Mouse (Mus musculus): Measurements from ENCODE around the gene 1700016D06Rik. TPM values are rescaled to one million over a fixed set of nuclear protein-coding genes. Genes with fewer than 3 reads are reported as not detected.

Gene 1700016D06Rik
- polyA plus RNA-seq (2015; fragmentation: Nextera tagmentation; extraction: Ambion mirVana) = not detected in 2 replicates

- no peak within 1 kb of the TSS; the same call in 1 of the 2 replicates for H3K4me3 ChIP-seq (replicated peaks; ENCODE audit: low read depth, low read length)
- no peak for DNase-seq (ENCODE audit: low spot score)
Observed at GRCm38 (mm10) chr8:11701033-11701362, at the start of gene 1700016D06Rik. Gene 1700016D06Rik, minus strand, starts transcription at chr8:11701063.

GRCm38 (mm10) chr8:11749472-11749871 is 48.6 kb upstream of the 1700016D06Rik start:
- H3K27me3 ChIP-seq (ENCODE audit: insufficient read depth, low read length) = no peaks in the 10 kb centered on the region
- H3K9me3 ChIP-seq (replicated peaks; ENCODE audit: low read length) = no peaks in the 10 kb centered on the region
- H3K4me2 ChIP-seq (ENCODE audit: low read length) = no peak overlapping the region
- no peaks in the 10 kb centered on the region for H3K4me1 ChIP-seq (replicated peaks; ENCODE audit: insufficient read depth, low read length)
- H3K9ac ChIP-seq (ENCODE audit: low read depth, low read length) = no peak overlapping the region
- no peak overlapping the region for H3K4me3 ChIP-seq (replicated peaks; ENCODE audit: low read depth, low read length)
- DNase-seq (ENCODE audit: low spot score) = no peak
- H3K27ac ChIP-seq = no peak overlapping the region
- TF ChIP-seq CTCF (IDR thresholded peaks at IDR 0.05; ENCODE audit: low read depth) = no peak
- no peaks in the 10 kb centered on the region for H3K36me3 ChIP-seq (ENCODE audit: insufficient read depth, low read length)
- no peak for ATAC-seq (replicated peaks; ENCODE audit: low FRiP score, low read depth)
- 64% methylated on average over 6 of the region's 6 CpGs for WGBS

More at GRCm38 (mm10) chr8:11701033-11701362, at the start of gene 1700016D06Rik:
- no peak for ATAC-seq (replicated peaks; ENCODE audit: low FRiP score, low read depth)
- H3K27ac ChIP-seq = no peak within 1 kb of the TSS
- no peak for TF ChIP-seq CTCF (IDR thresholded peaks at IDR 0.05; ENCODE audit: low read depth)
- 0 out of 2 replicates have a peak, but pooled peaks cover 3% of the 10 kb centered on the region for H3K4me1 ChIP-seq (replicated peaks; ENCODE audit: insufficient read depth, low read length)
- WGBS = 52% methylated on average over 6 of the region's 6 CpGs
- no peaks in the 10 kb centered on the region for H3K9me3 ChIP-seq (replicated peaks; ENCODE audit: low read length)
- H3K27me3 ChIP-seq (ENCODE audit: insufficient read depth, low read length) = no peaks in the 10 kb centered on the region
- no peak within 1 kb of the TSS for H3K9ac ChIP-seq (ENCODE audit: low read depth, low read length)
- H3K4me2 ChIP-seq (ENCODE audit: low read length) = peak within 1 kb of the TSS; percentile 41; the same call in 1 of the 2 replicates
- no peaks in the 10 kb centered on the region for H3K36me3 ChIP-seq (ENCODE audit: insufficient read depth, low read length)

GRCm38 (mm10) chr8:11746850-11747600 is 46.2 kb upstream of the 1700016D06Rik start:
- Histone ChIP-seq H3K27me3 (ENCODE audit: insufficient read depth, low read length) (no peaks in the 10 kb centered on the region), H3K9me3 (replicated peaks; ENCODE audit: low read length) (no peaks in the 10 kb centered on the region), H3K36me3 (ENCODE audit: insufficient read depth, low read length) (no peaks in the 10 kb centered on the region), H3K4me1 (replicated peaks; ENCODE audit: insufficient read depth, low read length) (no peaks in the 10 kb centered on the region), H3K27ac (no peak overlapping the region), H3K9ac (ENCODE audit: low read depth, low read length) (no peak overlapping the region), H3K4me2 (ENCODE audit: low read length) (no peak overlapping the region), H3K4me3 (replicated peaks; ENCODE audit: low read depth, low read length) (no peak overlapping the region)
- DNase-seq (ENCODE audit: low spot score) = no peak
- TF ChIP-seq CTCF (IDR thresholded peaks at IDR 0.05; ENCODE audit: low read depth) = no peak
- 48% methylated on average over 11 of the region's 11 CpGs for WGBS
- ATAC-seq (replicated peaks; ENCODE audit: low FRiP score, low read depth) = peak; percentile 41; the same call in 1 of the 2 replicates

GRCm38 (mm10) chr8:11743580-11743979 is 42.7 kb upstream of the 1700016D06Rik start:
- Histone ChIP-seq H3K9ac (ENCODE audit: low read depth, low read length) (no peak overlapping the region), H3K27me3 (ENCODE audit: insufficient read depth, low read length) (no peaks in the 10 kb centered on the region), H3K27ac (no peak overlapping the region), H3K9me3 (replicated peaks; ENCODE audit: low read length) (no peaks in the 10 kb centered on the region), H3K36me3 (ENCODE audit: insufficient read depth, low read length) (no peaks in the 10 kb centered on the region), H3K4me3 (replicated peaks; ENCODE audit: low read depth, low read length) (no peak overlapping the region), H3K4me1 (replicated peaks; ENCODE audit: insufficient read depth, low read length) (no peaks in the 10 kb centered on the region), H3K4me2 (ENCODE audit: low read length) (no peak overlapping the region)
- DNase-seq (ENCODE audit: low spot score) (peak; percentile 73), ATAC-seq (replicated peaks; ENCODE audit: low FRiP score, low read depth) (0 out of 2 replicates have a peak, but pooled peaks have one; percentile 41)
- 30% methylated on average over 10 of the region's 10 CpGs for WGBS
- peak; percentile 13; the same call in 1 of the 2 replicates for TF ChIP-seq CTCF (IDR thresholded peaks at IDR 0.05; ENCODE audit: low read depth)

- TF ChIP-seq CTCF (IDR thresholded peaks at IDR 0.05; ENCODE audit: low read depth) = no peak
- Histone ChIP-seq H3K27ac (no peak overlapping the region), H3K4me3 (replicated peaks; ENCODE audit: low read depth, low read length) (no peak overlapping the region), H3K27me3 (ENCODE audit: insufficient read depth, low read length) (no peaks in the 10 kb centered on the region), H3K4me2 (ENCODE audit: low read length) (no peak overlapping the region), H3K9me3 (replicated peaks; ENCODE audit: low read length) (no peaks in the 10 kb centered on the region), H3K4me1 (replicated peaks; ENCODE audit: insufficient read depth, low read length) (no peaks in the 10 kb centered on the region), H3K9ac (ENCODE audit: low read depth, low read length) (no peak overlapping the region), H3K36me3 (ENCODE audit: insufficient read depth, low read length) (no peaks in the 10 kb centered on the region)
- 88% methylated on average over 2 of the region's 2 CpGs for WGBS
- DNase-seq (ENCODE audit: low spot score) (no peak), ATAC-seq (replicated peaks; ENCODE audit: low FRiP score, low read depth) (peak; percentile 47; the same call in 1 of the 2 replicates)
Observed at GRCm38 (mm10) chr8:11740857-11741256, 40.0 kb upstream of the 1700016D06Rik start.

- no peak overlapping the region for H3K27ac ChIP-seq
- 82% methylated on average over 5 of the region's 5 CpGs for WGBS
- no peaks in the 10 kb centered on the region for H3K9me3 ChIP-seq (replicated peaks; ENCODE audit: low read length)
- peak; percentile 22; the same call in 1 of the 2 replicates for TF ChIP-seq CTCF (IDR thresholded peaks at IDR 0.05; ENCODE audit: low read depth)
- H3K4me2 ChIP-seq (ENCODE audit: low read length) = no peak overlapping the region
- DNase-seq (ENCODE audit: low spot score) (no peak), ATAC-seq (replicated peaks; ENCODE audit: low FRiP score, low read depth) (no peak)
- H3K27me3 ChIP-seq (ENCODE audit: insufficient read depth, low read length) = no peaks in the 10 kb centered on the region
- H3K4me1 ChIP-seq (replicated peaks; ENCODE audit: insufficient read depth, low read length) = no peaks in the 10 kb centered on the region
- H3K4me3 ChIP-seq (replicated peaks; ENCODE audit: low read depth, low read length) = no peak overlapping the region
- H3K9ac ChIP-seq (ENCODE audit: low read depth, low read length) = no peak overlapping the region
- no peaks in the 10 kb centered on the region for H3K36me3 ChIP-seq (ENCODE audit: insufficient read depth, low read length)
Observed at GRCm38 (mm10) chr8:11739082-11739481, 38.2 kb upstream of the 1700016D06Rik start.
